In the genomic region with DNA sequence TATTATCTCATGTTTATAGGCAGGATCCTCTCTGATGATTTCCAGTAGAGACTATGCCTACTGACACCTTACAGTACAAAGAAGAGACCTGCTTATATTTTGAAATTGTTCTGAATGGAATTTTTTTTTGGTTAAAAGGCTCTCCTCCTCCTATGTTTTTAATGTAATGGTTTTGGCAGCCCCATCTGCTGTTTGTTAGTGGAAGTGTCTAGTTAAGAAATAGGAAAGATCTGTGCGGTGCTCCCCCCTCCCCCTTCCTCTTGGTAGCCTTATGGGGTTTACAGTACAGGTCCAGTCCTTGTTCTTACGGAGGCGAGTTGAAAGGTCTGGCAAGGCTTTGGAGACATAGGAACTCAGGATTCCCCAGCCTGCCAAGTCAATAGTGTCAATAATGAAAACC, we compare ENCODE assay signal across 12 mouse cellular contexts.
DNase-seq lines count a peak whose midpoint lies in the region; ATAC-seq and TF ChIP-seq lines count a peak whose summit lies in the region.
"Had no signal": no experiment of that assay in that cellular context is flagged by ENCODE, and none has a peak within 500 bp of the region (broad histone marks: within the 10 kb centered on the region; RNA-seq: fewer than 3 reads in every experiment).

No protein-coding gene starts in this region.

- no peaks in the 10 kb centered on the region for H3K9me3 ChIP-seq in forebrain, postnatal 0 days (ENCODE audit: low read length)
- H3K9me3 ChIP-seq in forebrain, embryonic 13.5 days (replicated peaks), result no peaks in the 10 kb centered on the region
- H3K9me3 ChIP-seq in midbrain, postnatal 0 days (ENCODE audit: low read length), result no peaks in the 10 kb centered on the region
- H3K9me3 ChIP-seq in midbrain, embryonic 15.5 days, result no peaks in the 10 kb centered on the region
- H3K9me3 ChIP-seq: liver, embryonic 15.5 days; megakaryocyte, embryonic 14.5 days had no signal

- no peak overlapping the region for H3K4me3 ChIP-seq in forebrain, postnatal 0 days (ENCODE audit: low read depth, low read length)
- H3K4me3 ChIP-seq in forebrain, embryonic 13.5 days, result no peak overlapping the region
- H3K4me3 ChIP-seq in kidney, adult 2 months (ENCODE audit: insufficient read depth, low read depth, low read length), result no peak overlapping the region
- no peak overlapping the region for H3K4me3 ChIP-seq in midbrain, postnatal 0 days (ENCODE audit: low read depth, low read length)
- no peak overlapping the region for H3K4me3 ChIP-seq in midbrain, embryonic 15.5 days
- H3K4me3 ChIP-seq: liver, embryonic 15.5 days; megakaryocyte, embryonic 14.5 days had no signal

- 52% methylated on average over 3 of the region's 3 CpGs for WGBS in forebrain, postnatal 0 days
- 79% methylated on average over 3 of the region's 3 CpGs for WGBS in forebrain, embryonic 13.5 days
- WGBS in kidney, adult 2 months, result 64% methylated on average over 3 of the region's 3 CpGs
- 65% methylated on average over 3 of the region's 3 CpGs for WGBS in midbrain, postnatal 0 days
- WGBS in midbrain, embryonic 15.5 days, result 61% methylated on average over 3 of the region's 3 CpGs

- no peaks in the 10 kb centered on the region; the same call in 1 of the 2 replicates for H3K27me3 ChIP-seq in forebrain, postnatal 0 days (ENCODE audit: insufficient read depth, low read length)
- peaks cover 3% of the 10 kb centered on the region; the same call in 1 of the 2 replicates for H3K27me3 ChIP-seq in forebrain, embryonic 13.5 days
- no peaks in the 10 kb centered on the region for H3K27me3 ChIP-seq in kidney, adult 2 months (replicated peaks; ENCODE audit: control insufficient read depth, insufficient read depth, low read length)
- H3K27me3 ChIP-seq in midbrain, postnatal 0 days (ENCODE audit: insufficient read depth, low read length), result 0 out of 2 replicates have a peak, but pooled peaks cover 3% of the 10 kb centered on the region
- H3K27me3 ChIP-seq in midbrain, embryonic 15.5 days (replicated peaks), result peaks cover 4% of the 10 kb centered on the region; the same call in 1 of the 2 replicates
- H3K27me3 ChIP-seq: liver, embryonic 15.5 days; megakaryocyte, embryonic 14.5 days had no signal

- TF ChIP-seq CTCF in forebrain, postnatal 0 days (IDR thresholded peaks at IDR 0.05; ENCODE audit: low read depth), result peak; percentile 41
- no peak for TF ChIP-seq CTCF in kidney, adult 2 months (conservative IDR thresholded peaks at IDR 0.05; ENCODE audit: insufficient read depth, insufficient read length, low read depth, low read length)
- TF ChIP-seq CTCF in midbrain, postnatal 0 days (IDR thresholded peaks at IDR 0.05), result peak; percentile 70

- H3K4me1 ChIP-seq in forebrain, postnatal 0 days (ENCODE audit: insufficient read depth), result peaks cover 11% of the 10 kb centered on the region; the same call in 1 of the 2 replicates
- peaks cover 35% of the 10 kb centered on the region for H3K4me1 ChIP-seq in forebrain, embryonic 13.5 days
- H3K4me1 ChIP-seq in kidney, adult 2 months (ENCODE audit: control insufficient read depth, insufficient read depth, low read length), result peaks cover 17% of the 10 kb centered on the region
- H3K4me1 ChIP-seq in midbrain, postnatal 0 days (ENCODE audit: insufficient read depth, low read length), result 0 out of 2 replicates have a peak, but pooled peaks cover 3% of the 10 kb centered on the region
- H3K4me1 ChIP-seq in midbrain, embryonic 15.5 days, result peaks cover 33% of the 10 kb centered on the region
- H3K4me1 ChIP-seq: liver, embryonic 15.5 days; megakaryocyte, embryonic 14.5 days had no signal

- no peak overlapping the region for H3K4me2 ChIP-seq in forebrain, postnatal 0 days (ENCODE audit: low read depth)
- no peak overlapping the region for H3K4me2 ChIP-seq in forebrain, embryonic 13.5 days
- no peak overlapping the region for H3K4me2 ChIP-seq in midbrain, postnatal 0 days (ENCODE audit: low read depth, low read length, poor library complexity, severe bottlenecking)
- no peak overlapping the region for H3K4me2 ChIP-seq in midbrain, embryonic 15.5 days
- H3K4me2 ChIP-seq: liver, embryonic 15.5 days had no signal

- H3K36me3 ChIP-seq in forebrain, postnatal 0 days (ENCODE audit: insufficient read depth), result no peaks in the 10 kb centered on the region
- H3K36me3 ChIP-seq in forebrain, embryonic 13.5 days (ENCODE audit: poor library complexity, severe bottlenecking), result no peaks in the 10 kb centered on the region
- no peaks in the 10 kb centered on the region for H3K36me3 ChIP-seq in kidney, adult 2 months (ENCODE audit: control insufficient read depth, insufficient read depth, low read length)
- H3K36me3 ChIP-seq in midbrain, postnatal 0 days (ENCODE audit: insufficient read depth, low read length), result no peaks in the 10 kb centered on the region
- H3K36me3 ChIP-seq in midbrain, embryonic 15.5 days (replicated peaks), result no peaks in the 10 kb centered on the region
- H3K36me3 ChIP-seq: liver, embryonic 15.5 days had no signal

- H3K9ac ChIP-seq in forebrain, postnatal 0 days, result no peak overlapping the region
- H3K9ac ChIP-seq in forebrain, embryonic 13.5 days, result no peak overlapping the region
- H3K9ac ChIP-seq in midbrain, postnatal 0 days (replicated peaks; ENCODE audit: low read length, poor library complexity, severe bottlenecking), result no peak overlapping the region
- no peak overlapping the region for H3K9ac ChIP-seq in midbrain, embryonic 15.5 days
- H3K9ac ChIP-seq: liver, embryonic 15.5 days had no signal

- peak; percentile 53 for DNase-seq in forebrain, postnatal 0 days
- DNase-seq in kidney, postnatal 10 days, result peak; percentile 34
- DNase-seq in kidney, adult 2 months, result no peak
- DNase-seq in midbrain, postnatal 0 days (ENCODE audit: low spot score), result peak; percentile 75
- DNase-seq in adrenal gland, postnatal 14 days, result no peak
- DNase-seq: embryo, embryonic 11 days; left cerebral cortex, postnatal 4 days had no signal

- H3K27ac ChIP-seq in forebrain, postnatal 0 days (ENCODE audit: low read depth, low read length), result no peak overlapping the region
- H3K27ac ChIP-seq in forebrain, embryonic 13.5 days, result no peak overlapping the region
- H3K27ac ChIP-seq in kidney, adult 2 months (ENCODE audit: insufficient read depth, low read depth, low read length), result no peak overlapping the region
- no peak overlapping the region for H3K27ac ChIP-seq in midbrain, postnatal 0 days (ENCODE audit: low read depth, low read length)
- no peak overlapping the region for H3K27ac ChIP-seq in midbrain, embryonic 15.5 days
- H3K27ac ChIP-seq: liver, embryonic 15.5 days had no signal

- ATAC-seq in forebrain, postnatal 0 days, result no peak
- ATAC-seq in forebrain, embryonic 13.5 days, result no peak
- no peak for ATAC-seq in midbrain, postnatal 0 days (ENCODE audit: low FRiP score)
- ATAC-seq in midbrain, embryonic 15.5 days (replicated peaks), result no peak
- ATAC-seq in megakaryocyte, adult 5-6 weeks (ENCODE audit: poor library complexity, severe bottlenecking), result peak; percentile 35; the same call in 1 of the 2 replicates

- TF ChIP-seq POLR2A in kidney, adult 2 months (IDR thresholded peaks at IDR 0.05; ENCODE audit: low read depth, low read length), result no peak

Comparison
In these comparisons a context has a peak if more than half of its experiments do, and no peak if none do; other contexts are left out.
1. DNase-seq: peak in forebrain, postnatal 0 days (single experiment), kidney, postnatal 10 days (single experiment) and midbrain, postnatal 0 days (single experiment); none in kidney, adult 2 months (single experiment) and adrenal gland, postnatal 14 days (single experiment).